Mouse (Mus musculus) heart, embryonic 15.5 days (tissue): ENCODE results near the gene Igfbp1. TPM values are rescaled to one million over a fixed set of nuclear protein-coding genes. Genes with fewer than 3 reads are reported as not detected.
A peak's percentile ranks its signal among the peaks of the same experiment; 100 is the strongest.

Source experiments
- ATAC-seq: fragments of 200-750 bp; cut with Nextera tagmentation; replicated peaks from 2 replicates; pipeline ENCODE4 v1.8.0; 2017; ENCODE audit warnings: low read depth, moderate TSS enrichment; ENCODE audit not compliant: insufficient number of reproducible peaks, insufficient read depth, low FRiP score
- H3K27ac ChIP-seq: fragments of 300-500 bp; sonication (generic); 2 replicates; pipeline ENCODE4 v1.5.1; 2015; ENCODE audit warnings: mild to moderate bottlenecking, inconsistent platforms
- H3K27me3 ChIP-seq: fragments of 300-500 bp; sonication (generic); 2 replicates; pipeline ENCODE4 v1.6.1; 2015; ENCODE audit warnings: inconsistent platforms
- H3K36me3 ChIP-seq: fragments of 300-500 bp; sonication (generic); 2 replicates; pipeline ENCODE4 v1.6.1; 2015; ENCODE audit warnings: mild to moderate bottlenecking, inconsistent platforms
- H3K4me1 ChIP-seq: fragments of 300-500 bp; sonication (generic); replicated peaks from 2 replicates; pipeline ENCODE4 v1.6.1; 2015; ENCODE audit warnings: inconsistent platforms
- H3K4me2 ChIP-seq: fragments of 300-500 bp; sonication (generic); 2 replicates; pipeline ENCODE4 v1.6.1; 2015; ENCODE audit warnings: inconsistent platforms, mild to moderate bottlenecking, moderate library complexity
- H3K4me3 ChIP-seq: fragments of 300-500 bp; sonication (generic); 2 replicates; pipeline ENCODE4 v1.5.1; 2015; ENCODE audit warnings: mild to moderate bottlenecking, inconsistent platforms
- H3K9ac ChIP-seq: fragments of 300-500 bp; sonication (generic); 2 replicates; pipeline ENCODE4 v1.6.1; 2015; ENCODE audit warnings: mild to moderate bottlenecking, inconsistent platforms
- H3K9me3 ChIP-seq: fragments of 300-500 bp; sonication (generic); replicated peaks from 2 replicates; pipeline ENCODE4 v1.6.1; 2016; ENCODE audit warnings: inconsistent platforms
- WGBS: fragments of 180-500 bp; shearing (Covaris S2); methylation state at CpG from one replicate; pipeline ENCODE4 v1.1.7; 2015; ENCODE audit warnings: mixed read lengths; 5-methylcytosine and 5-hydroxymethylcytosine counted together
- polyA plus RNA-seq: library from polyadenylated mRNA; unstranded; fragments of >200 nt; fragmentation: Nextera tagmentation; extraction: Ambion mirVana; gene quantifications from 2 replicates; pipeline ENCODE4 v1.2.1, GENCODE M21; 2015

Gene Igfbp1
- polyA plus RNA-seq, 1 experiment from 2014 or later = 0.34 TPM

GRCm38 (mm10) chr11:7234436-7234835 is 36.9 kb downstream of the Igfbp1 start:
- H3K27me3 ChIP-seq = no peaks in the 10 kb centered on the region
- H3K36me3 ChIP-seq = no peaks in the 10 kb centered on the region
- 62% methylated on average over 1 of the region's 1 CpGs for WGBS
- H3K4me3 ChIP-seq = no peak overlapping the region
- no peak overlapping the region for H3K9ac ChIP-seq
- H3K9me3 ChIP-seq = no peaks in the 10 kb centered on the region
- H3K4me2 ChIP-seq = no peak overlapping the region
- no peak for ATAC-seq
- H3K27ac ChIP-seq = no peak overlapping the region
- H3K4me1 ChIP-seq = peaks cover 4% of the 10 kb centered on the region; the same call in 1 of the 2 replicates

- Histone ChIP-seq H3K4me3 (no peak overlapping the region), H3K4me2 (no peak overlapping the region), H3K9me3 (no peaks in the 10 kb centered on the region), H3K27ac (no peak overlapping the region), H3K36me3 (no peaks in the 10 kb centered on the region), H3K27me3 (no peaks in the 10 kb centered on the region), H3K4me1 (peaks cover 4% of the 10 kb centered on the region; the same call in 1 of the 2 replicates), H3K9ac (no peak overlapping the region)
- ATAC-seq = no peak
- 65% methylated on average over 3 of the region's 3 CpGs for WGBS
Observed at GRCm38 (mm10) chr11:7234981-7235609, 37.5 kb downstream of the Igfbp1 start.

GRCm38 (mm10) chr11:7236751-7237150 is 39.2 kb downstream of the Igfbp1 start:
- no peaks in the 10 kb centered on the region for H3K27me3 ChIP-seq
- H3K36me3 ChIP-seq = no peaks in the 10 kb centered on the region
- H3K4me2 ChIP-seq = no peak overlapping the region
- ATAC-seq = no peak
- H3K4me1 ChIP-seq = peaks cover 4% of the 10 kb centered on the region; the same call in 1 of the 2 replicates
- H3K9ac ChIP-seq = no peak overlapping the region
- H3K27ac ChIP-seq = no peak overlapping the region
- 91% methylated on average over 2 of the region's 2 CpGs for WGBS
- H3K4me3 ChIP-seq = no peak overlapping the region
- no peaks in the 10 kb centered on the region for H3K9me3 ChIP-seq

GRCm38 (mm10) chr11:7237712-7238111 is 40.1 kb downstream of the Igfbp1 start:
- 44% methylated on average over 6 of the region's 6 CpGs for WGBS
- H3K4me2 ChIP-seq = no peak overlapping the region
- peak overlapping the region; percentile 61 for H3K27ac ChIP-seq
- peak; percentile 69 for ATAC-seq
- no peaks in the 10 kb centered on the region for H3K36me3 ChIP-seq
- no peak overlapping the region for H3K9ac ChIP-seq
- no peaks in the 10 kb centered on the region for H3K27me3 ChIP-seq
- H3K4me1 ChIP-seq = peaks cover 4% of the 10 kb centered on the region; the same call in 1 of the 2 replicates
- H3K4me3 ChIP-seq = no peak overlapping the region
- H3K9me3 ChIP-seq = no peaks in the 10 kb centered on the region

GRCm38 (mm10) chr11:7238546-7238945 is 41.0 kb downstream of the Igfbp1 start:
- Histone ChIP-seq H3K27me3 (no peaks in the 10 kb centered on the region), H3K4me3 (no peak overlapping the region), H3K9ac (no peak overlapping the region), H3K36me3 (no peaks in the 10 kb centered on the region), H3K4me2 (no peak overlapping the region), H3K9me3 (no peaks in the 10 kb centered on the region), H3K27ac (peak overlapping the region; percentile 61), H3K4me1 (peaks cover 4% of the 10 kb centered on the region; the same call in 1 of the 2 replicates)
- ATAC-seq = no peak
- 75% methylated on average over 6 of the region's 6 CpGs for WGBS

GRCm38 (mm10) chr11:7239041-7239740 is 41.6 kb downstream of the Igfbp1 start:
- Histone ChIP-seq H3K9ac (no peak overlapping the region), H3K36me3 (no peaks in the 10 kb centered on the region), H3K4me2 (no peak overlapping the region), H3K27me3 (no peaks in the 10 kb centered on the region), H3K9me3 (no peaks in the 10 kb centered on the region), H3K27ac (peak overlapping the region; percentile 61), H3K4me1 (peaks cover 4% of the 10 kb centered on the region; the same call in 1 of the 2 replicates), H3K4me3 (no peak overlapping the region)
- 61% methylated on average over 4 of the region's 4 CpGs for WGBS
- ATAC-seq = peak; percentile 67; the same call in 1 of the 2 replicates

- WGBS = 84% methylated on average over 1 of the region's 1 CpGs
- no peaks in the 10 kb centered on the region for H3K36me3 ChIP-seq
- no peaks in the 10 kb centered on the region for H3K9me3 ChIP-seq
- H3K9ac ChIP-seq = no peak overlapping the region
- H3K4me1 ChIP-seq = no peaks in the 10 kb centered on the region
- ATAC-seq = no peak
- no peak overlapping the region for H3K4me2 ChIP-seq
- no peak overlapping the region for H3K4me3 ChIP-seq
- no peaks in the 10 kb centered on the region for H3K27me3 ChIP-seq
- no peak overlapping the region for H3K27ac ChIP-seq
Observed at GRCm38 (mm10) chr11:7244782-7245181, 47.2 kb downstream of the Igfbp1 start.

- Histone ChIP-seq H3K36me3 (no peaks in the 10 kb centered on the region), H3K4me2 (no peak overlapping the region), H3K27ac (no peak overlapping the region), H3K27me3 (no peaks in the 10 kb centered on the region), H3K9ac (no peak overlapping the region), H3K9me3 (no peaks in the 10 kb centered on the region), H3K4me1 (no peaks in the 10 kb centered on the region), H3K4me3 (no peak overlapping the region)
- ATAC-seq = no peak
- 79% methylated on average over 2 of the region's 2 CpGs for WGBS
Observed at GRCm38 (mm10) chr11:7250415-7250814, 52.8 kb downstream of the Igfbp1 start.

- Histone ChIP-seq H3K4me1 (no peaks in the 10 kb centered on the region), H3K27me3 (no peaks in the 10 kb centered on the region), H3K9ac (no peak overlapping the region), H3K36me3 (no peaks in the 10 kb centered on the region), H3K4me2 (no peak overlapping the region), H3K4me3 (no peak overlapping the region), H3K27ac (no peak overlapping the region), H3K9me3 (no peaks in the 10 kb centered on the region)
- ATAC-seq = no peak
- 92% methylated on average over 5 of the region's 5 CpGs for whole genome bisulfite sequencing
Observed at GRCm38 (mm10) chr11:7250870-7251269, 53.3 kb downstream of the Igfbp1 start.

Other genes starting within 250 kb of the Igfbp1 start
- 0.50 and 0.85 TPM in 2 replicates for gene Adcy1, start 134.3 kb upstream of the Igfbp1 start, polyA plus RNA-seq
- gene Gm11985, start 9.2 kb upstream of the Igfbp1 start, polyA plus RNA-seq = not detected in 2 replicates
- gene Igfbp3, start 16.1 kb downstream of the Igfbp1 start, polyA plus RNA-seq = 37.8 and 42.0 TPM in 2 replicates